Mouse (Mus musculus) heart, adult 2 months (tissue): ENCODE measurements around the gene 1700022I11Rik.

Source experiments
- CTCF ChIP-seq: fragments of 200-600 bp; IDR thresholded peaks from 2 replicates; pipeline ENCODE4 v1.8.1; 2022; ENCODE audit warnings: antibody characterized with exemption, mild to moderate bottlenecking, moderate library complexity
- POLR2A ChIP-seq: fragments of 200-500 bp; IDR thresholded peaks from 2 replicates; pipeline ENCODE4 v1.6.1; 2011; ENCODE audit warnings: mild to moderate bottlenecking, low read depth, low read length, control low read depth; ENCODE audit not compliant: insufficient read depth

- no peak for TF ChIP-seq POLR2A
- TF ChIP-seq CTCF = no peak
These were observed 4.5 kb downstream of the 1700022I11Rik start for GRCm38 (mm10) chr4:42973868-42974267.
